Mouse (Mus musculus) induced T-regulatory cell, adult 2 months (primary cell): ENCODE results near the gene Gba.
"Not testable (repeated sequence)": the region's sequence is repeated elsewhere in the genome, so short reads cannot be mapped to it uniquely, and the experiment has no call there.

Experiments used
- DNase-seq: peaks from one replicate; pipeline ENCODE4 v3.0.0-alpha.2; 2012; ENCODE audit warnings: low read depth

The Gba gene

DNA sequence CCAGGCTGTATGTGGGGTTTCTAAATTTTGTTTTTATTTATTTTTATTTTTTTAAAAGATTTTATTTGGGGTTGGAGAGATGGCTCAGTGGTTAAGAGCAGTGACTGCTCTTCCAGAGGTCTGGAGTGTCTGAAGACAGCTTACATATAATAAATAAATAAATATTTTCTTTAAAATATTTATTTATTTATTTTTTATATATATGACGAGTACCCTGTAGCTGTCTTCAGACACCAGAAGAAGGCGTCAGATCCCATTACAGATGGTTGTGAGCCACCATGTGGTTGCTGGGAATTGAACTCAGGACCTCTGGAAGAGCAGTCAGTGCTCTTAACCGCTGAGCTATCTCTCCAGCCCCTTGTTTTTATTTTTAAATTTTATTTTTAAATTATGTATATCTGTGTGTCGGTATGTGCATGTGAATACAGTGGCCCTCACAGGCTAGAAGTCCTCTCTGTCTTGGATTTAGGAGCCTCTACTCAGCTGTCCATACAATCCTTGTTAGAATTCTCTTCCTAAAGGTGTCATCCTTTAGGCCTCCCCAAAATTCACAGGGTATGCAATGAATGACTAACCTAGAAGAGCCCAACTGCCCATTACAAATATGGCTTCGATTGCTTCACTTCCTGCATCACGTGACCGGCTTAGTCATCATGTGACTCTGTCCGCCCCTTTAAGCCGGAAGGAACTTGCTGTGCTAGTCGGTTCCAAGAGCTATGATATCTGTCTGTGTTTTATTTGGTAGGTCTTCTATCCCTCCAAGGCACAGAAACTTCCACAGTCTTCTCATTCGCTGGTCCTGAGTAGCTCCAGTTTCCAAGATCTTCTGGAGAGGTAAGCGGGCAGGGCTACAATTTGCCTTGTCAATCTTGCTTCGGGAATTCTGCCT lies at the start of gene Gba:
Gba (plus strand) TSS at position 676 of the 889 bp plus-strand sequence.
- DNase-seq, result peak; percentile 98

DNA sequence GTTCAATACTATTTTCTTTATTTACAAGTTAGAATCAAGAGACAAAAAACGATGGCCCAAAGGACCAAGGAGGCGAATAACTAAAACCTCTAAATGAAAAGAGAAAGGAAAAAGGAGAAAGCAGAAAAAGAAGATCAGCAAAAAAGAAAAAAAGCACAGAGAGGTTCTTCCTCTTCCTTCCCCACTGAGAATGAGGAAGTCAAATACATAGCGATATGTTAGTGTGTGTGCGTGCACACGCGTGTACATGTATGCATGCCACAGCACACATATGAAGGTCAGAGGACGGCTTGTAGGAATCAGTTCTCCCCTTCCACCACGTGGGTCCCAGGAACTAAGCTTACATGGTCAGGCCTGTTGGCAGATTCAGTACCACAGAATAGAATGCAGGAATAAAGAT lies 45.8 kb upstream of the Gba start:
- no peak for DNase-seq

DNA sequence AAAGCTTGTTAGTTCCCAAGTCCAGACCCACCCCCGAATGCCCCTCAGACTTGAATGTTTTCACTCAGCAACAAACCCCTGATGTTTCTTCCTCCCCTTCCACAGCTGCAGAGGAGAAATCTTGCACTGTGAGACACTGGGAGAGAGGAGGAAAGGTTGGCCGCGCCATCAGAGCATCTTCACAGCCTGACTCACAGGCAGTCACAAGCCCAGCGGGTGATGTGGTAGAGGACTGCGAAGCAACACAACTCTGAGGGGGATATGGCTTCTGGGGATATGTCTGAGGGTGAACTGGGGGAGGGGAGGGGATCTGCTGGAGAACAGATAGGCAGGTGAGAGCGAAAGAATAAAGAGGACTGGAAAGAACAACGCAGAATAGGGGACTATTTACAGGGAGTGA lies 44.1 kb upstream of the Gba start:
- DNase-seq, result no peak

DNA sequence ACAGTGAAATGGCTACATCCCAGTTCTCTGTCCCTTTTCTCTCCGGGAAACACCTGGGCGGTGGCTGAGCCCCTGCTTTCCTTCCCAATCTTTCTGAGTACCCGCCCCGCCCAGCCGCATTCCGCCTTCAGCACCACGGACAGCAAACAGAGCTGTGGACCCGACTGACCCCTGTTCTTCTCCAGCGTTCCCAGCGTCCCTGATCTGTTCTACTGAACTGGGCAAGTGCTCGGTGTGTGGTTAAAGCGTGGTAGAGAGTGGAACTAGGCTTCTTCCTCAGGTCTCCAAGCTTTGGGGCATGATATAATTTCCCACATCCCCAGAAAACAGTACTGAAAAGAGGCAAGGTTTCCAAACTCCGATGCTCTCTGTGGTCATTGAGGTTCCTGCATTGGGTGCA lies 43.5 kb upstream of the Gba start:
- peak; percentile 59 for DNase-seq

DNA sequence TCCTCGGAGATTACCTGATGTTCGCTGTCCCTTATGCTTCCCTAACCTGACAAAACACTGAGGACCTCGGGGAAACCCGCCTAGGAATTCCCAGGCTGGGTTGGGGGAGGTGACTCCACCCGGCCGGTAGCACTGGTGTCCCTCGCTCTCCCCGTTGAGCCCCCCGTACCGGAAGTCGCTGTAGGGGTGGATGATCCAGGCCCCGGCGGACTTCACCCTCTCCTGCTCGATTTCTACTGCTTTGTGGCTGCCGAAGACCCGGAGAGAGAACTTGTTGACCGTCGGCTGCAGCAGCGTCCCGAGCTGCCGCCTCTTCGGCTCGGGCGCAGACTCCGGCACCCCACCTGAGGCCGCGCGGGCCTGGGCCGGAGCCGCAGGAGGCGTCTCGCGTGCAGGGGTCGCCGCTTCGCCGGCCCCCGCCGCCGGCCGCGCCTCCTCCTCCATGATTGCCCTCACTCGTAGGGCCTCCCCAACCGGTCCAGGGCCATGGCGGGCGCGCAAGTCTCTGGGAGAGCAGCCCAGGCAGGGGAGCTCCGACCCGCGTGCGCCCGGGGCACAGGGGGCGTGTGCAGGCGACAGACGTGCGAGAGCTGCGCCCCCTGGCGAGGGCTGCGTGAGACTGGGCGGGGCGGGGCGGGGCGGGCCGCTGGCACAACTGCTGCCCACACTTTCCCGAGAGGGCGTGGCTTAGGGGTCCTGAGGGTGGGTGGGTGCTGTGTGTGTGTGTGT lies 42.9 kb upstream of the Gba start, which contains the start of gene Hcn3:
Hcn3 (minus strand) TSS at position 581 of the 729 bp plus-strand sequence.
- peak; percentile 93 for DNase-seq

DNA sequence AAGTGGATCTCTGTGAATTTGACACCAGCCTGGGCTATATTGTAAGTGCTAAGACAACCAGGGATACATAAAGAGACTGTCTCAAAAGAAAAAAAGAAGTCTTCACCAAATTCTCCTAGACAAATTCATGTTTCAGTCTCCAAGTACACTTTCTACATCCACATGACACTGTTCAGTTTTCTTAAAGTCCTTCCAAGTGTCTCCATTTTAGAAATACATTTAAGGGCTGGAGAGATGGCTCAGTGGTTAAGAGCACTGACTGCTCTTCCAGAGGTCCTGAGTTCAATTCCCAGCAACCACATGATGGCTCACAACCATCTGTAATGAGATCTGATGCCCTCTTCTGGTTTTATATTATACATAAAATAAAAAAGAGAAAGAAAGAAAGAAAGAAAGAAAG lies 41.5 kb upstream of the Gba start:
- DNase-seq, result not testable (repeated sequence)

DNA sequence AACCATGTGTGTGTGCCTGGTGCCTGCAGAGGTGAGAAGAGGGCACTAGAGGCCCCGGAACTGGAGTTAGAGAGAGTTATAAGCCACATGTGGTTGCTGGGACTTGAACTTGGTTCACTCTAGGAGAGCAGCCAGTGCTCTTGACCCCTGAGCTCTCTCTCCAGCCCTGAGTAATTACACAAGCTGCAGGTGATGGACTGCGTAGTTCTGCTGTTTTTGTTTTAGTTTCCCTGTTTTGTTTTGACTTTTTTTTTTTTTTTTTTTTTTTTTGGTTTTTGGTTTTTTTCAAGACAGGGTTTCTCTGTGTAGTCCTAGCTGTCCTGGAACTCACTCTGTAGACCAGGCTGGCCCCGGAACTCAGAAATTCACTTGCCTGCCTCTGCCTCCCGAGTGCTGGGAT lies 40.9 kb upstream of the Gba start:
- DNase-seq, result no peak

DNA sequence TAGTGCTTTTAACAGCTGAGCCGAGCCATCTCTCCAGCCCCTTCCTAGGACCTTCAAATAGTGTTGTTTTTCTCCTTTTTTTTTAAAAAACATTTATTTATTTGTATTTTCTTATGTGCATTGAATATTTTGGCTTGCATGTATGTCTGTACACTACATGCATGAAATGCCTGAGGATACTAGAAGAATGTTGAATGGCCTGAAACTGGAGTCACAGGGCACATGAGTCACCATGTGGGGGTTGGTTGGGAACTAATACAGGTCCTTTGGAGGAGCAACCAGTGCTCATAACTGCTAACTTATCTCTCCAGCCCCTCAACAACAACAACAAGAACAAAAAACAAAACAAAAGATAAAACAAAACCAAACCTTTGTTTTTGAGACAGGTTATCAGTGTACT lies 39.6 kb upstream of the Gba start:
- no peak for DNase-seq

DNA sequence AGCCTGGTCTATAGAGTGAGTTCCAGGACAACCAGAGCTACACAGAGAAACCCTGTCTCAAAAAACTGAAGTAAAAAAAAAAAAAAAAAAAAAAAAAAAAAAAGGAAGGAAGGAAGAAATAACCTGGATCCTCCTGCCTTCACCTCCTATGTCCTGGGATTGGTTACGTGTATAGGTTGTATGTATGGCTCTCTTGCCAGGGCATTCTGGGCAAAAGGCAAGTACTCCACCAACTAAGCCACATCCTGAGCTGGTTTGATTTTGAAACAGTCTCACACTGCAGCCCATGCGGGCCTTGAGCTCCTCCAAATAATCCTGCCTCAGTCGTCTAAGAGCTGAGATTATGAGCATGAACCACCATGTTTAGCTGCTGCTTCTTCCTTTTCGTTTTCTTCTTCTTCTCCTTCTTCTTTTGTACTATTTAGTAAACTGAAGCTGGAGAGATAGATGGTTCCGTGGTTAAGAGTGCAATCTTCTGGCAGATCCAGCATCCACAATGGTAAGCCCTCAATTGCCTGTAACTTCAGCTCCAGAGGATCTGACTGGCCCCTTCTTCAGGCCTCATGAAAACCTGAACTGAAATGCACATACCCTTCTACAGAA lies 39.0 kb upstream of the Gba start:
- DNase-seq, result peak; percentile 61

DNA sequence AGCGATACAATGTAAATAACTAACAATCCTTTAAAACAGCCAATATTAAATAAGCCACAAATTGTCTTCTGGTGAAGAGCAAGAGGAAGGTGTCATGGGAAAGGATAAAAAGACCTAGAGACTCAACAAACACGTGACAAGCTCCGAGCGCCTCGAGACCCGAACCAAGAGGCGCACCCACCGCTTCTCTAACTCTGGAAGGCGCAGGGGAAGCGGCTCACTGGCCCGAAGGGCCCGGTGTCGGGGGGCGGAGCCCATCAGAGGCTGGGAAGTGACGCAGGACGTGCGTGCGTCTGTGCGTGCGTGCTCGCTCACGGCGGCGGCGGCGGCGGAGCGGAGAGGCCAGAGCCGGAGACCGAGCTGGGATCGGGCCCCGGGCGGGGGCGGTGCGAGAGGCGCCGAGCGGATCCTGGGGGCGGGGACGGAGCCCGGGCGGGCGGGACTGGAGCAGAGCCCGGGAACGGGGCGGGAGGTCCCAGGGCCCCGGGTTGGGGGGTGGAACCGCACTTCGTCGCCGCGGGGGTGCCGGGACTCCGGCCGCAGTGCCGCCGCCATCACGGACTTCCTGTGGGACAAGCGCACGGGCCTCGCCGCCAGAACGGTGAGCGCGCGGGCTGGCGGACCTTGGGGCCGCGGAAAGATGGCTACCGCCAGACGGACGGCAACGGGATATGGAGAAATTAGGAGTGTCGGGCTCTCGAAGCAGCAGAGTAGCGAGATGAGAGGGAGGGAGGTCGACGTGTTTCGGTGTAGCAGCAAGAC lies 38.0 kb upstream of the Gba start, which contains the start of gene Clk2:
Clk2 (plus strand) TSS at position 290 of the 762 bp plus-strand sequence.
- peak; percentile 96 for DNase-seq

DNA sequence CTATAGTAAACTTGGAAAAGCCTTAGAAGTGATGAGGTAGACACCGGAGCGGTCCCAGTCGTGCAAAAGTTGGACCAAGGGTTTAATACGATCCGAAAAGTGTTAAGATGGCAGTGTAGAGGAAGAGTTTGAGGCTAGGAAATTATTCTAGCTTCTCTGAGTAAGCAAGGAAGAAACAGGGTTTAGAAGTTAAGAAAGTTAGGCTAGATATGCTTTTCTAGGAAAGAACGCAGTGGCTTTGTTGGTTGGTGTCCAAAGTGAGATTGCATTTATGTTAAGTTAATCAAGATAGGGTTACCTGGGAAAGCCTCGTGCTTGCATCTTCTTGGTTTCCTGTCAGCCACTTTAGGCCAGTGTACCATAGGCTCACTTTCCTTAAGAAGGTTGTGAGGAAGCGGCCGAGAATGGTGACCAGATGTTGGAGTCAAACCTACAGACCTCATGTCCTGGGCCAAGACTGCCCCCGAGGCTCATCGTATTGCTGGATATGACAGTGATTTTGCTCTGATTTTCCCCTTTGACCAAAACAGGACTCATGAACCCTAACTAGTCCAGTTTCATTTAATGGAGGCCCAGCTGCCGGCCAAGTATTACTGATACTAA lies 37.4 kb upstream of the Gba start:
- DNase-seq, result peak; percentile 53

DNA sequence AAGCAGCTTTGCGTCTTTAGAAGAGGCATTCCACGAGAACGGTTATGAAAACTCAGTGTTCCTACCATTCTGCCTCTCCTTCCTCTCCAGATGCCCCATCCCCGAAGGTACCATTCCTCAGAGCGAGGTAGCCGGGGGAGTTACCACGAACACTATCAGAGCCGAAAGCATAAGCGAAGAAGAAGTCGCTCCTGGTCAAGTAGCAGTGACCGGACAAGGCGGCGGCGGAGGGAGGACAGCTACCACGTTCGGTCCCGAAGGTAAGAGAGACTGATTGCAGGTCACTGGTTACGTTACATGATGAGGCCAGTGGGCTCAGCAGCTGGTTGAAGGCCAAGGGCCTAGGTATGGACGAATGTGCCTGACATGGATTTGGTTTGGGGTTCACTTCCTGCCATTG lies 35.8 kb upstream of the Gba start:
- DNase-seq, result no peak

DNA sequence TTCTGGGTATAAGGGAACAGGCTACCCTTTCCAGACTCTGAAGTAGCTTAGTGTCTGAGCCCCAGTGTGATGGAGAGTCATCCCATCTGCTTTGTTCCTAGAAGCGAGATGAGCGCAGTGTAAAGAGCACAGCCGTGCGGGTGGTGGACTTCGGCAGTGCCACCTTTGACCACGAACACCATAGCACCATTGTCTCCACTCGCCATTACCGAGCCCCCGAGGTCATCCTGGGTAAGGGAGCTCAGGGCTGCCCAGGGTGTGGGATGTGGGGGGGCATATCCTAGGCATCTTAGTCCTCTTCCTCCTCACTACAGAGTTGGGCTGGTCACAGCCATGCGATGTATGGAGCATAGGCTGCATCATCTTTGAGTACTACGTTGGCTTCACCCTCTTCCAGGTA lies 27.9 kb upstream of the Gba start:
- no peak for DNase-seq

DNA sequence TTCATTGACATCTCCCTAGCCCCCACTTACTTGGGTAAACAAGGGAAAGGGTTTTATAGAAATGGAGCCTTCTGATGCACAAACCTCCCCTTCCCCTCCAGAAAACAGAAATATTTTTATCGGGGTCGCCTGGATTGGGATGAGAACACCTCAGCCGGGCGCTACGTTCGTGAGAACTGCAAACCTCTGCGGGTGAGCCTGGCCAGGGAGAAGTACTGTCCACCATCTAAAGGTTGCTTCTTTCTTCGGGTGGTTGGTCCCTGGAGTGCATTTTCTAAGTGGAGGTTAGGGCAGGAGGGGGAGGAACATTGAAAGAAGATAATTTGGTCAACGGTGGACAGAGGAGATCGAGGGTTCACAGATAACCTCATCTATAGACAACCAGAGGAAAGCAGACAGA lies 27.2 kb upstream of the Gba start:
- DNase-seq, result no peak

DNA sequence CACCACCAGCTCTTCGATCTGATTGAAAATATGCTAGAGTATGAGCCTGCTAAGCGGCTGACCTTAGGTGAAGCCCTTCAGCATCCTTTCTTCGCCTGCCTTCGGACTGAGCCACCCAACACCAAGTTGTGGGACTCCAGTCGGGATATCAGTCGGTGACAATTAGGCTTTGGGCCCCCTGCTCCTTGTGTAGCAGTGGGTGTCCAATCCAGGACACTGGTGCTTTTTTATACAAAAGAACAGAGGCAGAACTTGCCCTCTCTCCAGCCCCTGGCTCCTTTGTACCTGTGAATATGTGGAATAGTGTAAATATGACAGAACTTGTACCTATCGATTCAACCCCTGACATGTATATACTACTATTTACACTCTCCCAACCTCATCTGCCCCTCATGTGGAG lies 26.3 kb upstream of the Gba start:
- no peak for DNase-seq

DNA sequence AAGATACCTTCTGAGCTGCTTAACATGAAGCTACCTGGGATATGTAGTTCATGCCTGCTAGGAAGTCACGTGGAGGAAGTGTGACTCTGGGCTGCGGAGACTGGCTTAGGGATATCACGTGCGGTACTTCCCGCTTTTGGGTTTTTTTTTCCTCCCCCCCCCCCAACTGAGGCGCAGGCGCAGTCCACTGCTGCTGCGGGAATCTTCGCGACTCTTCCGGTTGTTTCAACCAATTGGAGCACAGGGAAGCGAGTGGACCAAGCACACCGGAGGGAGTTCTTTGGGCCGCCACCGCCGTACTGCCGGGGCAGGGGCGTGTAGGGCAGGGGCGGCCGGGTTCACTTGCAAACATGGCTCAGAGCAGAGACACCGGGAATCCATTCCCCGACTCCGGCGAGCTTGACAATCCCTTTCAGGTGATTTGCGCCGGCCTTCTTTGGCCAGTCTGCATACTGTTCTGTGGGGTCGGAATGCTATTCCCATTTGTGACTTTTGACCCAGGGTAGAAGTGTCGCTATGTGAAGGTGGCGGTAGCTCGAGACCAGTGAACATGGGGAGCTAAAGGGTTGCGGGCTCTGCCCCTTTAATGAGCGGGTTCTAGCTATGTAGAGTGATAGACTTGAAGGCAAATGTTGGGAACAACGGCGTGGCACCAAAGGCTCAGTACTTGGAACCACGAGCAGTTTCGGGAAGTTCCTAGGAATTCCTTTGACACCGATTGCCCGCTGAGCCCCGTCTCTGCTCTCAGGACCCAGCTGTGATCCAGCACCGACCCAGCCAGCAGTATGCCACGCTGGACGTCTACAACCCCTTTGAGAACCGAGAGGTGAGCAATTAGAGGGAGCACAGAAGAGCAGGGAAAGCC lies 25.3 kb upstream of the Gba start, which contains the start of gene Scamp3:
Scamp3 (plus strand) TSS at position 232 of the 865 bp plus-strand sequence.
- peak; percentile 98 for DNase-seq

DNA sequence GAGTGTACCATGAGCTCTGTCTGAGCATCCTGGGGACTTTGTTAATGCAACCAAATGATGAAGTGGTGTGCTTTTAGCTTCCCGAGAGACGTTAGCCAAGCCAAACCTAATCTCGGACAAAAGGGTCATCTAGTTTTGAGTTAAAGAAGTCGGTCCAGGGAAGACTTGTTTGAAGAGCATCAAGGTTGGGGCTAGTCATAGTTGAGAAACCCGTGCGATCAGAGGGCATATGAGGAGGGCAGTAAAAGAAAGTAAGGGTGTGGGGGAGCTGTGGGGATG lies 24.7 kb upstream of the Gba start:
- peak; percentile 46 for DNase-seq

DNA sequence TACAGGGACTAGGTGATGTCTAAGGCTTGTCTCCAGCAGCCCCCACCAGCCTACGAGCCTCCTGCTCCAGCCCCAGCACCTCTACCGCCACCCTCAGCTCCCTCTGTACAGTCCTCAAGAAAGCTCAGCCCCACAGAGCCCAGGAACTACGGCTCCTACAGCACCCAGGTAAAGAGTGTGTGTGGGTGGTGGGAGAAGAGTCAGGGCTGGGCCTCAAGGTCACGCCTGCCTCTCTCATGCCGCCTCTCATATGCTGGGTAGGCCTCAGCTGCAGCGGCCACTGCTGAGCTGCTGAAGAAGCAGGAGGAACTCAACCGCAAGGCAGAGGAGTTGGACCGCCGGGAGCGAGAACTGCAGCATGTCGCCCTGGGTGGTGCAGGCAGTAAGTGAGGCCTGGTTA lies 23.7 kb upstream of the Gba start:
- peak; percentile 46 for DNase-seq

DNA sequence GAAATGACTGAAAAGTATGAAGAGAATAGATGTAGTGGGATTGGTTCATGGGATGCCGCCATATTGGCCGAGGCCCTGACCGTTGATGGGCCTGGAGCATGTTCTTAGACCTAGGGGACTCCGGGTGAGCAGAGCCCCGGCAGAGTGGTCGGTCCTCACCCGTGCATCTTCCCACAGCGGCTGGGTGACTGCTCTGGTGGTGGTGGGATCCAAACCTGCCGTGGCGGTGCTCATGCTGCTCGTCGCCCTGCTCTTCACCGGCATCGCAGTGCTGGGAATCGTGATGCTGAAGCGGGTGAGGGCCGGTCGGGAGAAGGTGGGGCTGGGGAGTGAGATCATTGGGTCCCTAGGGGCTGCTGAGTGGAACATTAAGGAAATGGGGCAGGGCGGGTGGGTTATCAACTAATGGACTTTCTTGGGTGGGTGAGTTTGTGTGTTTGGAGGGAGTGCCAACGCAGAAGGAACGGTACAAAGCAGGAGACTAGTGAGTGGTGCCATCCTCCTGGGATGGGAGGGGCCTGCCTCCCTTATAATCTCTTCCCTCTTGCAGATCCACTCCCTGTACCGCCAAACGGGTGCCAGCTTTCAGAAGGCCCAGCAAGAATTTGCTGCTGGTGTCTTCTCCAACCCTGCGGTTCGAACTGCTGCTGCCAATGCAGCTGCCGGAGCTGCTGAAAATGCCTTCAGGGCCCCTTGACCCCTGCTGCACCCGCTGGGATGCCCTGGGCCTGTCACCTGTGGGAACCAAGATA lies 20.8 kb upstream of the Gba start:
- no peak for DNase-seq

DNA sequence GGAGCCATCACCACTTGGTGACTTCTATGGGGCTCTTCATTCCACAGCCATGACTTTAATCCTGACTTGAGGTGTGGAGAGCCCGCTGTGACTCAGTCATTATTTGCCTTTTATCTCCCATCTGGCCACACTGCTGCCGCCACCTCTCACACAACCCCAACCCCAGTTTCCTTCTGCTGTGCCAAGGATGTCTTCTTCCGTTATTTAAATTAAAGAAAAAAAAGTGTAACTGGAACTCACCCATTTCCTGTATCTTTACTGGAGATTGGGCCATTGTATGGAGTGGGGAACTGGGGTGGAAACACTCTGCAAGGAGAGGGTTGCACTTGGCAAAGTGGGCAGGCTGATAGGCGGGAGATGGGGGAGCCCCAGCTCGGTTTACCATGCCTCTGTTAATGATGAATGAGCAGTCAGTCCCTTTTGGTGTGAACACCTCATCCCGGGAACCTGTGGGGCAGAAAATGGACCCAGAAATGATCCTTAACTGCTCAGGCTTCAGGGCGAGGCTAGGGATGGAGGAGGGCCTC lies 20.1 kb upstream of the Gba start:
- DNase-seq, result peak; percentile 62
